Mouse (Mus musculus) c-Kit-negative CD71-positive TER-119-positive erythroid progenitor cells, embryonic 14.5 days (primary cell): Measurements from ENCODE around the gene Tmem170b.

Source experiments
- DNase-seq: peaks from one replicate; pipeline ENCODE4 v3.0.0-alpha.2; 2013; ENCODE audit warnings: low read depth, low spot score

Tmem170b gene

DNA sequence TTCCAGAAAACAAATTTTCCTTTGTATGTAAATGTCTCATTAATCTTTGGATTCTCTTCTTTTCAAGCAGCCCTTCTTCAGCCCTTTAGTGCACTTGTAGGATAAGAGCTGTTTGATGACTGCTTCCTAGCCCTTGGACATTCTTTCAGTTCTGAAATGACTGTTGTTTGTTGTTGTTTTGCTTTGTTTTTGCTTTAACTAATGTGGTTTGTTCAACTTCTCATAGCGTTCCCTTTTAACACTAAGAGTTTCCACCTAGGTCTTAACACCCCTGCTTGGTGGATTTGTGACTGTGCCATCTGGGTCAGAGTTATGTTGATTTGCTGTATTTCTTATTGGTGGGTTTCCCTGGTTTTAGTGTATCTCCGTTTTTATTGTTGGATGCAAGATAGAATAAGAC is 8.8 kb downstream of the Tmem170b start:
- DNase-seq: no peak

DNA sequence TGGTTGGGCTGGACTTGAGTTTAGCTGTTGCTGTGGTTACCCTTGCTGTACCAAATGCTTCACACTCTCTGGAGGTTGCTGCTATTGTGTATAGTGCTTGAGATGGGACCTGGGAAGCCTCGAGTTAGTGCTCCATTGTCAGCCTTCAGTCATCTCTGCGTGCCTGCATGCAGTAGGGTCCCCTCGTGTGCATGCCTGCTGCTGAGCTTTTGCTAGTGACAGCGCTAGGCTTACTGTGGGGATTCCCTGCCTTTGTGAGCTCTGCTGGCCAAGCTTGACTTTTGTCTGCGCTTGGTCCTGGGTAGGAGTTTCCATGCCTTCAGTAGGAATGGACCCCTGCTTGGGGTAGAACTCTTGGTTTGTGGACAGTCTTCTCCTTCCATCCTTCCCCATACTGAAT is 9.3 kb downstream of the Tmem170b start:
- DNase-seq: no peak

DNA sequence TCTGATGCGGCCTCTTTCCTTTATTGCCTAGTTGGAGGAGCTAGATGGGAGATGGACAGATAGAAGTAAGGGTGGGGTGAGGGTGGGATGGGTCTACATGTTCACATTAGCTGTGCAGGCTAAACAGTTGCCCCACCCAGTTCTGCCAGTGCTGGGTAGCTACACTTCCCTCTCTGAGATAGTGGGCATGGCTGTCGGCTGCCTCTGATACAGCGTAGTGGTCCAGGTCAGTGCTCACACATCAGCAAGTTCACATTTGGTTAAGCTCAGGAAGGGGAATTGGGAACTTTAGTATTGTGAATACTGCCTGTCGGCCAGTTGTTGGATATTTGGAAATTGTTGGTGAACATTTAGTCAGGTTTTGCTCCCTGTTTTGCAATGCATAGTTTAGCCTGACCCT is 13.8 kb downstream of the Tmem170b start:
- no peak for DNase-seq

DNA sequence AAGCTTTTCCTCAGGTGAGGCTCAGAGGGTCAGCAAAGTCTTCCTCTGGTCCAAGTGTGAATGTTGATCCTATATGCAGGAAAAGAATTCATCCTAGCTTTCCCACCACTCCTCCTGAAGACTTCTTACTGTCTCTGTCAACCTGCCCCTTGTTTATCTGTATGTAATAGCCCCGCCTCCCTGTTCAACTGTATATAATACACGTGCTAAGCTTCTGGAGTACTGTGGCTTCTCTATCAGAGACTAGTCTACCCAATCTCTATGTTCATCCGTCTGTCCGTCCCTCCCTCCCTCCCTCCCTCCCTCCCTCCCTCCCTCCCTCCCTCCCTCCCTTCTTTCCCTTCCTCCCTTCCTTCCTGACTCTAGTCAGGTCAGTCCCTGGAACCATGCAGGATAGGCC is 14.4 kb downstream of the Tmem170b start:
- no peak for DNase-seq

DNA sequence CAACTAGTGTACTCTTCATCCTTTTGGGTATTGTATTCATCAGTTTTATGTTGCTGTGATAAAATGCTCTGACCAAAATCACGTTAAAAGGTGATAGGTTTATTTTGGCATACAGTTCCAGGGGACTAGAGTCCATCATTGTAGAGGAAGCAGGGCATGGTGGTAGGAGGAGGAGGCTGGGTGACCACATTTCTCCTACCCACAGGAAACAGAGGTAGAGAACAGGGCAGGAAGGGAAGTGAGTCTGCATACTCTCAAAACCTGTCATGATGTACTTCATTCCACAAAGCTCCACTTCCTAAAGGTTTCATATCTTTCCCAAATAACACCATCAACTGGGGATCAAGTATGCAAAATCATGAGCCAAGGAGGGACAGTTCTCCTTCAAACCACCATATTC is 18.4 kb downstream of the Tmem170b start:
- DNase-seq: no peak

DNA sequence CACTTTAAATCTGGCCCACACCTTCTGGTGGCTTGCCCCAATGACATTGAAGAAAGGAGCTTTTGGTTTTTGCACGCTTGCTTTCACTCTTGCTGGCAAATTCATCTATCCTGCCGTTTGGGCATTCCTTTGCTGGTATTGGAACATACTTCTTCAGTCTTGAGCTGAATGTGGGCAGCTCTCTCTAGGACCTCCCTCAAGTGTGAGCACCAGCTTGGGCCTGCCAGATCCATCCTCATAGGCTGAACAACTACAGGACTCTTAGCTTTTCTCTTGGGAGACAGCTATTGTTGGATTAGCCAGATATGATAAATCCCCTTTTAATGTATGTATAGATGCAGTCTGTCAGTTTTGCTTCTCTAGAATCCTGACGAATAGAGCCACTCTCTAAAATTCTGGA is 19.5 kb downstream of the Tmem170b start:
- DNase-seq: no peak

DNA sequence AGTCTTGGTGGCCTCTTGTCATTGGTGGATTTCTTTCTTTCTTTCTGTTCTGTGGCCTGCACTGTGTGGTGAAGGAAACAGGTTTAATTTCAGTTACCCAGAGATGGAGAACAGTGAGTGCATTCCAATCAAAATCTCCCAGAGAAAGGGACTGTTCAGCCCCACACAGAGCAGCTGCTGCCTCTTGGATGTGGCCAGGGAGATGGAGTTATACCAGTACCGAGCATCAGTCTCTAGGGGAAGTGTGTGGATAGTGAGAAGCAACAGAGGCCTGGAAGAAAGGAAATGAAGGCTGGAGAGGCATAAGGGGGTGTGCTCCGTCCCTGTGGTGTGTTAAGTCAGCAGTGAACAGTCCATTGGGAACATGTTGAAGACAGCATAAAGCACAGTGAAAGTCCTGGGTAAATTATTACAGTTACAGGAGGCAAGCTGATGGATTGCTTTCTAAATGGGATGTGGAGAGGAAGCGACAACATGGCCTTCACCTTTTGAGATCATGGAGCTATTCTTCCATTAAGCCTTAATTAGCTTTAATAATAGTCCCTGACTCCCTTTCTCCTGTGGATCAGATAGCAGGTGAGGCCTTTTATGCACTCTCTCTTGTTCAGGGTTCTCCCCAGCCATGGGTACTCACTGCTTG is 21.7 kb downstream of the Tmem170b start:
- DNase-seq: no peak

DNA sequence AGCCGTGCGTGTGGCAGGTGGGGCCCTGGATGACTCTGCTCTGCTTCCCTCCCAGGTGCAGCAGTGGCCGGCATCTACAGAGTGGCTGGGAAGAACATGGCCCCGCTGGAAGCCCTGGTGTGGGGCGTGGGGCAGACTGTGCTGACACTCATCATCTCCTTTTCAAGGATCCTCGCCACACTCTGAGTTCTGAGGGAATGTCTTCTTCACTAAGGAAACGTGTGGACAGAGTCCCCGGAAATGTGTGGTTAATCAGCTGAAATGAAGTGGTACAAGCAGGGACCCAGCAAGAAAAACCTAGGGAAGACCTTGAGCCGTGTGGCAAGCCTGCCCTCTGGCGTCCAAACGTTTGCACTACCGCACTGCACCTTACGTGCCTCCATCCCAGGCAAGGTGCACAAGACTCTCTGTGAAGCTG is 28.7 kb downstream of the Tmem170b start:
- peak; percentile 5 for DNase-seq

DNA sequence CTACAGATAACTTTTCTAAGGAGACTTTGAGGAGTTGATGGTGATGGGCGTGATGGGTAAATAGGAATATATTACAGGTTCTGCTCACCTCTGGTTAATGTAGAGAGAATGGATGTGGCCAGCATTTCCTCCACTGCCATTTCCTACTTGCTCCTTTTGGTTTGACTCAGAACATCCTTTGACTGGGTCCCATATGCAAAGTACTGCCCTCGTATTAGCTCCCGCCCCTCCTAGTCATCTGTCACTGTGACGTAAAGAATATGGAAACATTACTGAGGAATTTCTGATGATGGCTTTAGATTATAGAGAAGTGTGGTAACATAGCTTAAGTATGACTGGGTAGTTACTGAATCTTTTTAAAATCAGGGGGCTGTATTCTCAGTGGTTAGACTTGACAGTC is 32.4 kb downstream of the Tmem170b start:
- no peak for DNase-seq

DNA sequence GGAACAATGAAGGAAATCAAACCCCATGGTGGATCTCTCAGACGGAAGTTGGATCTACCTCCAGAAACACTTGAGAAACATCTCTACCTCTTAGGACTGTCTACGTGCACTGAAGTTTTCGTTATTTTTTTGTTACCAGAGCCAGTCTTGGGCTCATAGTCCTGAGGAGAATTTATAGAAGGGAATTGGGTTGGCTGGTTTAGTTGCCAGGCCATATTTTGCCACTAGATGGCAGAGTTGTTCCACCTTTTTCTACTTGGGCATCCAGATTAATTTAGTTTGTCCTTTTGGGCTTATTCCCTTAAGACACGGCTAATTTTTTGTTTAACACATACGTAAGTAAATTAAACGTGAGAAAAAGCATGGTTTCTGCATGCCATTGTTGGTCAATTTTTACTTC is 37.1 kb downstream of the Tmem170b start:
- DNase-seq: peak; percentile 5

DNA sequence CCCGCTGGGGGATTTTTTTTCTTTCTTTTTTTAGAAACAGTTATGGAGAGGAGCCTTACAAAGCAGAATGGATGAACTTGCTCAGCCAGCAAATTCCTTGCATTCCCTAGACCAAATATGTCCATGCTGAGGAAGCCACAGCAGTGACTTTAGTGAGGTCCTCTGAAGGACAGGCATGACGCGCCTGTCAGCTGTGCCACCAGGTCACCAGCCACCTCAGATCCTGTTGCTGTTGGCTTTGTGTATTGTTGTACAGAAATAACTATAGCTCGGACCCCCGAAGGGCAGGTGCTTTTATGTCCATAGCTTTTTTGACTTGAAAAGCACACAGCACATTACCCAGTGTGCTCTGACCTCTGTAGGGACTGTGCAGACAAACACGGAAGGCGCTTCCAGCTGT is 38.1 kb downstream of the Tmem170b start:
- no peak for DNase-seq

DNA sequence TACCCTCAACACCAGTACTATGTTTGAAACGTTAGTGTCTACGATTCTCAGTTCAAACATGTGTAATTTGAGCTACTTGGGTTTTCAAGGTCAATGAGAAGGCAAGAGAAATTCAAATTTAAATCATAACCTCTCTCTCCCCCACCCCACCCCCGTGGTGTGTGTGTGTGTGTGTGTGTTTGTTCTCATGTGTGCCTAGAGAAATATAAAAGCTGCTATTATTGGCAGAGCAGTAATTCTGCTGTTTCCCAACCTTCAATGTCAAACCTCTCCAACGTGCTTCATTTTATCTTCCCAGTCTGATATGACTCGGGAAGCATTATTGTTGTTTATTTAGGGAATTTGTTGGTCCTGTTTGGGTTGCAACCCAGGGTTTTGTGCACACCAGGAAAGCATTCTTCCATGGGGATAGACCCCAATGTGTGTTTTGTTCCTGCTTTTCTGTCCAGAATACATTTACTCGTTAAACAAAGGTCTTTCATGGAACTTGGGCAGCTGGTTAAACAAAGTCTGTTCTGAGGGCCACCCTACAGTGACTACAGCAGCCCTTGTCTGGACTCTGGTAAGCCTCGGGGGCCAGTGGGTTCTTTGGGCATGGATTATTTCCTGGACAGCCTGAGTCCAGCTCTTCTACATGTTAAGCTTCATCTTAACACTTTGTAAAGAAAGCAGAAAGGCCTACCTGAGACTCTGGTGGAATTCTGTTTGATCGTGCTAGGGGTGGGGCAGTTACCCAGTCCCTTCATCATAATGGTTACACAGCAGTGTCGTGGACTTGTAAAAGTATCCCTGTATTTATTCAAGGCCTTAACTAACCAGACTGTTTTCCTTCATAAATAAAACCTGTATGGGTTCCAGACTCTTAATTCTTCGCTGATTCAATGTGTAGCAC is 39.1 kb downstream of the Tmem170b start:
- DNase-seq: no peak

DNA sequence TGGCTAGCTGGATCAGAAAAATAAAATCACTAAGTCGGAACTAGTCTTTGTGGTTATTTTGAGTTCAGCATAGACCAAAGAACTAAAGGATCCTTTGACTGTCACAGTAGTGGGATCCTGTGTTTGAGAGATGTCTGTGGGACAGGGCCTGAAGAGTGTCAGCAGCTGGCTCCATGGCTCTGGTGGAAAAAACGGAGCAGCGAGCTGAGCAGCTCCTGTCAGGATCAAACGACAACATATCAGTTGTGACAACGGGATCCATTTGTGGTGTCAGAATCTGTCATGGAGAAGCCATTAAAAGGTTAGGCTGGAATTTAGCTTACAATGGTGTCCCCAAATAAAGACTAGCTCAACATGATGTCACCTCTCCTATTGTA is 39.8 kb downstream of the Tmem170b start:
- no peak for DNase-seq

DNA sequence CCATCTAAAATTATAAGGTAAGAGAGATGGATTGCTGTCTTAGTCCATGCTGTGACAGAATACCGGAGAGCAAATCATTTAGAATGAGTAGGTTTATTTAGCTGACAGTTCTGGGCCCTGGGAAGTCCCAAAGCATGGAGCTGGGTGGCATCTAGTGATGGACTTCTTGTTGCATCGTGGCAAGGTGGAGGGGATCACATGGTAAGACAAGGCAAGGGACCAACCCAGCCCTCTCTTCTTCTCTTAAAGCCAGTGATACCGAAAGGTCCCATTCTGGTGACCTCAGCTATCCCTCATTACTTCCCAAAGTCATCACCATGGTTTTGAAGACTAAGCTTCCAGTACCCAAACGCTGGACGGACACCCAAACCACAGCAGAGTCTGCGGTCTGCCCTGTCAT is 42.3 kb downstream of the Tmem170b start:
- no peak for DNase-seq

DNA sequence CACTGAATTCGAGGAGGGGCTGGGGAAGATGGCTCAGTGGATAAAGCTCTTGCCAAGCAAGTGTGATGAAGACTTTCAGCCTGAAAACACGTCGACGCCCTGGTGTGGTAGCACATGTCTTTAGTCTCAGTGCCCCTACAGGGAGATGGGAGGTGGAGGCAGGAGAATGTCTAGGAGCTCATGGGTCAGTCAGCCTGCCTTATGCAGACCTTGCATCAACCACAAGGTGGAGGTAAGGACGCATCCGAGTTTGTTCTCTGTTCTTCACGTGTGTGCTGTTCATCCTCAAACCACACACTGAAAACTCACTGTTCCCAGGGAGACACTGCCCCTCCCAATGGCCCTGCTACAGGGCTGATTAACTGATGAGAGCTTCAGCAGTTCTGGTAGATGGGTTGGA is 45.0 kb downstream of the Tmem170b start:
- no peak for DNase-seq

DNA sequence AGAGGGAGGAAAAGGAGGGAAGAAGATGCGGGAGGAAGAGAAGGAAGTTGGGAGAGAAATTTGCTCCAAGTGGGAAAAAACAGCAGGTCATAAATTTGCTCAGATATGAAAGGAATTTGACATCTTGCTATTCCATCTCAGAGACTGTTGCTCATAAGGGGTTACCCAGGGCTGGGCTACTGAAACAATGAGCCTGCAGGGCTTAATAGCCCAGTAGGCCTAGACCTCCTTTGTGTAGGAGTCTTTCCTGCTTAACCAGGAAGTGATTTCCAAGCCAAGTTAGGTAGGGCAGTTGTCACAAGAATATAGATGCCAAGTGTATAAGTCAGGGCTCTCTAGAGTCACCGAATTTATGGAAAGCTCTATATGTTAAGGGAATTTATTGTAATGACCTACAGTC is 48.1 kb downstream of the Tmem170b start:
- DNase-seq: no peak

DNA sequence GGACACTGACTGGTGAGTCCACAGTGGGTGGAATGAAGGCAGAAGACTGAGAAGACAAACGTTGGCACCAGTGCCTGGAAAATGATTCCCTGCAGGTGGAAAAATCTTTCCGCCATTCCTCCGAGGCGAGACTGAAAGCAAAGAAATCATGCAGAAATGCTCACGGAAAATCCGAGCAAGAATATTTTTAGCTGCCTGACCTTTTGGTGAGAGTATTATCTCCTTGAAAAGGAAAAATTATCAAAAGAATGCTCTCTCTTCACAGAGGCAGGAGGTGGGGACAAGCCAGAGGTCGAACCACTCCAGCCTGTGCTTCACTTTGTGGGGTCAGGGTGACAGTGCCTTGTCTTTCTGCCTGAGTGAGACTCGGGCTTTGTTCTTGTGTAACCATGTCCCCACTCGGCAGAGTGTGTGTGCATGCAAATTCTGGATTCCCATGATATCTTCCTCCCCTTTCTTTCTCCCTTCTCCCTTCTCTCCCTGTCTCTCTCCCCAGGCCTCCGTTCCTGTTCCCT is 49.9 kb downstream of the Tmem170b start:
- no peak for DNase-seq

DNA sequence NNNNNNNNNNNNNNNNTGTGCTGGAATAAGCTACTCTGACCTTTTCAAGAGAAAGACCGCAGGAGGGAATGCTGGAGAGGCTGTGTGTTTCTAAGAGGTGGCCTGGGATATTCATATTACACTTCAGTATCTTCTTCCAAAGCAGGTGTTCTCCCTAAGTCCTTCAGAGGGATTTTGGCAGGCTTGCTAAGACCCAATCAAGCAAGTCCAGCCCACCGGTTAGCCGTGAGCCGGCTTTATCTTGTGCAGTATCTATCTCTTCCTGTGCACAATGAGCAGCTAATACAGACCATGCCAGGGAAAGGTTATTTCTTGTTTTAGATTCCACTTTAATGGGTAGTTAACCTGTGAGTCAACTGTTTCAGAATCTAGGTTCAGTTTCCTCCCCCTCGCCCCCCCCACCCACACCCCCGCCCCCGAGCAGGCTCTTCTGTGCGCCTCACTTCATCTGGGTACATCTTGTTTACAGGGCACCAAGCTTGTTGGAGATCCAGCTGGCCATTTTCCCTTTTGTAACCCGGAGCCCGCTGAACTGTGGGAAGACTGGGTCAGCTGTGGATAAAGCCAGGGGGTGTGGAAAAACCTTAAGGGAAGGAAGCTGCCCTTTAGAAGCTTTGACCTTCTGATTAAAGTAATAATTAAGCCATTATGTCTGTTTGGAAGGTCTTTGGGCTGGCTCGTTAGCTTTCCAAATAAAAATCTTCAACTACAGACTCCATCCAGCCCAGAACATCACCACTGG is 54.5 kb downstream of the Tmem170b start:
- no peak for DNase-seq

DNA sequence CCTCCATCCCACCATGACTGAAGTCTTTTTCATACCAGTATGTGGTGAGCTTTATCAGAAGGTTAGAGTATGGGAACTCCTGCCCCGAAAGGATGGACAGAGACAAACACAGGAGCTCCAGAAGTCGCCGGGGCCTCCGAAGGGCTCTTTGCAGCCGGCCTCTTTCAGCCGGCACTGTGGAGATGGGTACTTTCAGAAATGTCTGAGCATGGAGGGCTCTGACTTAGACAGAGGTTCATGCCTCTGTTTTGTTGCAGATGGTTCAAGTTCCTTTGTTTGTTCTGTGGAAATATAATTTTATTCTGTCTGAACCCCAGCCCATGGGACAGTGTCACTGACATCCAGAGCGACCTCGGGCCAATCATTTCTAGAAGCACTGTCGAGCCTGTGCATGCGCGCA is 55.4 kb downstream of the Tmem170b start:
- no peak for DNase-seq

DNA sequence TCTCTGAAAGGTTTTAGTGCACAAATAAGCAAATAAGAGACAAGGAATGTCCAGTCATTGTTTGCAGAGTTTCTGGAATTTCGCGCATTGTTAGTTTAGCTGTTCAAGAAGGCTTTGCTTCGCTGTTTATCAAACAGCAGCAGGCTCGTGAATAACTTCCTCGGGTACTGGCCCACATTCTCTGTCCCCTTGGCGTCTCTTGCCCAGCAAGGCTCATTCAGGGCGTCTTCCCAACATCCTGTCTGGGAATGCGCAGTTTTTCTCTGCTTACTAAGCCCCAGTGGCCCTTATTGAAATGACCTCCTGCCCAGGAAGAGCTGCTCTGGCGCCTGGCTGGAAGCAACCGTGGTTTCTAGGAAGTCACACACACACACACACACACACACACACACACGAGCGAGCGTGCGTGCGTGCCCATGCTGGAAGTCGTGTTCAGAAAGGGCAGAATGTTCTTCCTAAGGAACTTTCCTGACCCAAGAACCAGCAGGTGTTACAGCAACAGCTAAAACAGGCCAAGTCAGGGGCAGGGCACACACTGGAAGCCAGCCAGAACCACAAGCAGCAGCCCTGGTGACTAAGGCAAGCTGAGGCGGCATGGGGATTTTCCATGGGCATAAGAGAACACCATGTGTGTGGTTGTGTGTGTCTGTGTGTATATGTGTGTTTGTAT is 56.8 kb downstream of the Tmem170b start:
- DNase-seq: no peak

DNA sequence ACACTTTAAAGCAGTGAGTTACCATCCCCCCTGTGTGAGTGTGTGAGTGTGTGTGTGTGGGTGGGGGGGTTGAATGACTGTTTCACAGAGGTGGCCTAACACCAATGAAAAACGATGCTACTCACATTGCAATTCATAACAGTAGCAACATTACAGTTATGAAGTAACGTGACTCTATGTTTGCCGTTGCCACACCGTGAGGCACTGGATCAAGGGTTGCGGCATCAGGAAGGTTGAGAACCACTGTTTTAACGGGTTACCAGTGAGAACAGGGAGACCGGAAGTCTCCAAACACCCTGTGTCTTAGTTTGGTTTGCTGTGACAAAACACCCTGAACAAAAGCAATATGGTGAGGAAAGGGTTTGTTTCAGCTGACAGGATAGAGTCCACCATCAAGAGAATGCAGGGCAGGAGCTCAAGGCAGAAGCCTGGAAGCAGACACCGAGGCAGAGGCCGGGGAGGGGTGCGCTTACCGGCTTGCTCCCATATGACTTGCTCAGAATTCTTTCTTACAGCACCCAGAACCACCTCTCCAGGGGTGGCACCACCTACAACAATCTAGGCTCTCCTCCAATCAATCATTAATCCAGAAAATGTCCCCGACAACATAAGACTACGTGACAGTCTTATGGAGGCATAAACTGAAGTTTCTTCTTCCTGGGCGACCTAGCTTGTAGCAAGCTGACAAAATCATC is 57.9 kb downstream of the Tmem170b start:
- DNase-seq: no peak
